In the genomic region with DNA sequence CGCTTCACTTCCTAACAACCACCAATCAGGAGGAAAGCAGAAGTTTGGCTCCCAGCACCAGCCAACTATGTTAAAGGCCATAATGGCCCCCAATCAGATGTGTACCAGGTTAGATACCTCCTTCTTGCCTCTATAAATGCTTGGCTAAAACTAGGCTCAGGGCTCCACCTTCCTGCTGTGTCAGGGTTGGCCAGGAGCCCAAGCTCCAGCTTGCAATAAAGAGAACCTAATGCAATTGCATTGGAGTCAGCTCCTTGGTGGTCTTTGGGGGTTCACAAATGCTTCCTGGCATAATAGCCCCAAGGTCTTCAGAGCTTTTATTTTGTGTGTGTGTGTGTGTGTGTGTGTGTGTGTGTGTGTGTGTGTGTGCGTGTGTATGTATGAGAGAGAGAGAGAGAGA, we compare ENCODE assay signal across 16 mouse cellular contexts.
DNase-seq lines count a peak whose midpoint lies in the region; ATAC-seq lines count a peak whose summit lies in the region.
"Had no signal": no experiment of that assay in that cellular context is flagged by ENCODE, and none has a peak within 500 bp of the region (broad histone marks: within the 10 kb centered on the region; RNA-seq: fewer than 3 reads in every experiment).

No protein-coding gene starts in this region.

- no peak overlapping the region for H3K27ac ChIP-seq in forebrain, embryonic 14.5 days (ENCODE audit: low read depth, low read length)
- H3K27ac ChIP-seq in forebrain, embryonic 10.5 days = no peak overlapping the region
- H3K27ac ChIP-seq in heart, embryonic 10.5 days = no peak overlapping the region
- H3K27ac ChIP-seq: hindbrain, embryonic 14.5 days; limb, embryonic 12.5 days; liver, embryonic 12.5 days; midbrain, embryonic 15.5 days had no signal

- H3K4me2 ChIP-seq in forebrain, embryonic 14.5 days (ENCODE audit: low read length) = no peak overlapping the region
- H3K4me2 ChIP-seq: heart, embryonic 12.5 days; hindbrain, embryonic 14.5 days; limb, embryonic 12.5 days; liver, embryonic 12.5 days; midbrain, embryonic 15.5 days had no signal

- ATAC-seq in forebrain, embryonic 14.5 days = no peak
- ATAC-seq: liver, embryonic 12.5 days; midbrain, embryonic 15.5 days had no signal

- intact Hi-C loops in left cerebral cortex, postnatal 4 days (cut with DNase I) = no loop called here

- H3K4me1 ChIP-seq in forebrain, embryonic 14.5 days (ENCODE audit: control insufficient read depth, insufficient read depth, low read length) = no peaks in the 10 kb centered on the region
- peaks cover 6% of the 10 kb centered on the region for H3K4me1 ChIP-seq in forebrain, embryonic 10.5 days
- H3K4me1 ChIP-seq in heart, embryonic 10.5 days = no peaks in the 10 kb centered on the region
- H3K4me1 ChIP-seq: heart, embryonic 12.5 days; liver, embryonic 12.5 days; midbrain, embryonic 15.5 days had no signal

- peak; percentile 47 for DNase-seq in forebrain, embryonic 14.5 days (ENCODE audit: low spot score)
- no peak for DNase-seq in forebrain, embryonic 10.5 days (ENCODE audit: extremely low spot score, low spot score)
- DNase-seq in heart, postnatal 4 days = peak; percentile 15
- DNase-seq in heart, embryonic 10.5 days (ENCODE audit: low spot score) = no peak
- DNase-seq in left cerebral cortex, postnatal 4 days = peak; percentile 69
- no peak for DNase-seq in left cerebral cortex, adult 18-20 months (ENCODE audit: low spot score in 2 of 2)
- DNase-seq in neural tube, embryonic 10.5 days (ENCODE audit: extremely low spot score, low spot score) = no peak
- DNase-seq: adrenal gland, adult 2 months; gastrocnemius, postnatal 14 days; lung, adult 18-20 months had no signal

- WGBS in forebrain, embryonic 14.5 days = 78% methylated on average over 2 of the region's 2 CpGs
- WGBS in forebrain, embryonic 10.5 days = 90% methylated on average over 2 of the region's 2 CpGs
- WGBS in heart, embryonic 10.5 days = 94% methylated on average over 2 of the region's 2 CpGs

- H3K27me3 ChIP-seq in forebrain, embryonic 14.5 days (replicated peaks; ENCODE audit: control insufficient read depth, insufficient read depth, low read length) = no peaks in the 10 kb centered on the region
- no peaks in the 10 kb centered on the region for H3K27me3 ChIP-seq in forebrain, embryonic 10.5 days (ENCODE audit: poor library complexity, severe bottlenecking)
- no peaks in the 10 kb centered on the region for H3K27me3 ChIP-seq in heart, embryonic 10.5 days (ENCODE audit: insufficient read depth, poor library complexity, severe bottlenecking)
- H3K27me3 ChIP-seq: heart, embryonic 12.5 days; limb, embryonic 12.5 days; liver, embryonic 12.5 days; midbrain, embryonic 15.5 days had no signal

- H3K9me3 ChIP-seq in forebrain, embryonic 14.5 days (replicated peaks; ENCODE audit: control insufficient read depth, low read length) = no peaks in the 10 kb centered on the region
- H3K9me3 ChIP-seq in forebrain, embryonic 10.5 days = no peaks in the 10 kb centered on the region
- no peaks in the 10 kb centered on the region for H3K9me3 ChIP-seq in heart, embryonic 10.5 days
- H3K9me3 ChIP-seq: heart, embryonic 12.5 days; limb, embryonic 12.5 days; liver, embryonic 12.5 days; midbrain, embryonic 15.5 days had no signal

- H3K4me3 ChIP-seq in forebrain, embryonic 14.5 days (ENCODE audit: low read depth, low read length) = no peak overlapping the region
- H3K4me3 ChIP-seq in forebrain, embryonic 10.5 days = no peak overlapping the region
- no peak overlapping the region for H3K4me3 ChIP-seq in heart, embryonic 10.5 days
- H3K4me3 ChIP-seq: heart, embryonic 12.5 days; limb, embryonic 12.5 days; liver, embryonic 12.5 days; midbrain, embryonic 15.5 days; myocyte had no signal

- no peak overlapping the region for H3K9ac ChIP-seq in forebrain, embryonic 14.5 days (ENCODE audit: low read length)
- H3K9ac ChIP-seq: heart, embryonic 12.5 days; hindbrain, embryonic 14.5 days; limb, embryonic 12.5 days; liver, embryonic 12.5 days; midbrain, embryonic 15.5 days had no signal

- H3K36me3 ChIP-seq in forebrain, embryonic 14.5 days (ENCODE audit: control insufficient read depth, insufficient read depth, low read length) = no peaks in the 10 kb centered on the region
- H3K36me3 ChIP-seq in forebrain, embryonic 10.5 days (replicated peaks) = no peaks in the 10 kb centered on the region
- no peaks in the 10 kb centered on the region for H3K36me3 ChIP-seq in heart, embryonic 10.5 days
- H3K36me3 ChIP-seq: heart, embryonic 12.5 days; limb, embryonic 12.5 days; liver, embryonic 12.5 days; midbrain, embryonic 15.5 days had no signal

Comparison
In these comparisons a context has a peak if more than half of its experiments do, and no peak if none do; other contexts are left out.
1. DNase-seq: peak in forebrain, embryonic 14.5 days (single experiment), heart, postnatal 4 days (single experiment) and left cerebral cortex, postnatal 4 days (single experiment); none in forebrain, embryonic 10.5 days (single experiment), heart, embryonic 10.5 days (single experiment), left cerebral cortex, adult 18-20 months (0 of 2) and neural tube, embryonic 10.5 days (single experiment).